Mouse (Mus musculus): ENCODE measurements around the gene Ell. TPM values are rescaled to one million over a fixed set of nuclear protein-coding genes. Genes with fewer than 3 reads are reported as not detected.
A peak's percentile ranks its signal among the peaks of the same experiment; 100 is the strongest.
"Not testable (repeated sequence)": the region's sequence is repeated elsewhere in the genome, so short reads cannot be mapped to it uniquely, and the experiment has no call there.

Ell gene
- total RNA-seq, 2 experiments from 2014 or later, result 12.5 to 21.8 TPM

DNA sequence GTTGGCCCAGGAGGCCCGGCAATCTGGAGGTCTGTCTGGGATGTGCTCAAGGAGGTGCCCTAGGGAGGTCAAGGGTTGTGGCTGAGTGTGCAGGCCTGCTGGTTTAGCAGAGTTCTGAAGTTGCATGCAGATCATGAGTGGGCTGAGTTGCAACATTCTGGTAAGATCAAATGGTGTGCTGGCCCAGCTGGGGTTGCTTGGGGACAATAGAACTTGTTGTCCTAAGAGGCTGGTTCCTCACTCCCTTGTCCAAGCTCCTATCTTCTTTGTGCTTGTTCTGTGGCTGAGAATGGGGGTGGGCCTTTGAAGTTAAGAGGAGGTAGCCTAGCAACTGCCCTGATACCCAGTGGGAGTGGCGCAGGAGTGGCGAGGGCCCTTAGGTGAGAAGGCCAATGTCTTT, 23.5 kb downstream of the Ell start:
- DNase-seq (ENCODE audit: low spot score), result no peak

DNA sequence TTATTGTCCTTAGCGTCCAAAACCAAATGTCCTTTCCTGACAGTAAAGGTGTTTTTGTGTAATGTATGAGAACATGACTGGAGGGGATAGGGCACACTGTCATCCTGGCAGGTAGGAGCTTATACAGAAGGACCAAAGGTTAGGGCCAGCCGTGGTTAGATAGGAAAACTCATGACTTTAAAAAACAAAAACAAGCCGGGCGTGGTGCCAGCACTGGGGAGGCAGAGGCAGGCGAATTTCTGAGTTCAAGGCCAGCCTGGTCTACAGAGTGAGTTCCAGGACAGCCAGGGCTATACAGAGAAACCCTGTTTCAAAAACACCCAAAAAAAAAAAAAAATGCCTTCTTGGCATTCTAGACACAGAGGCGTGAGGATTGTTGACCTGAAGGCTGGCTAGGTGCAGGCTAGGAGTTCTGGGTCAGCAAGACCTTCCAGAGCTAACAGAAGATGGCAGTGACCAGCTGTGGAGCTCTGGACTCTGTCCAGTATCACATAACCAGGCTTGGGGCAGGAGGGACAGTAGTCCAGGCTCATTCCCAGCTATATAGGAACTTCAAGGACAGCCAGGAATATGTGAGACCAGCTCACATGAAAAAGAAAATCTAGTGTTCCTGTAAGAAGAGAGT, 24.6 kb downstream of the Ell start:
- DNase-seq (ENCODE audit: low spot score), result no peak

DNA sequence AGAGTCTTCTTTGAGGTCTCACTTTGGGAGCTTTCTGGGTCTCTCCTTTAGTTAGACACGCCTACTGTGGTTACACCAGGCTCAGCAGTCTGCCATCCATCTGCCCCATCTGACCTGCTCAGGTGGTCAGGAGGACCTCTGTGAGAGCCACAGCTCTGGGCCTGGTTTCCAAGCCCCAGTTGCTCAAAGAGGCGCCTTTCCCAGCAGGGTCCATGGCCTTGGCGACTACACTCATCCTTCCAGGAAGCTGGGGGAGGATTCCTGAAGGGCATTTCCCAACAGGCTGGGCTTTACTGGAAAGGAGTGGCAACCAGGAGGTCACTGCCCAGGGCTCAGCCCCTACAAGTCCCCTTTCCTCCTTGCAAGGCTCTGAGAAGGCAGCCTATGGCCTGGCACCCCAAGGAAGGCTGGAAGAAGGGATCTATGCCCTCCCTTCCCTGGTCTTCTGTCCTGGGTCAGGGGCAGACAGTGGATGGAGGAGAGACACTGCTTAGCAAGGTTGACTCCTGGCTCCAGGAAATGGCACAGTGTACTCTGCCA, 25.5 kb downstream of the Ell start:
- DNase-seq (ENCODE audit: low spot score), result no peak

DNA sequence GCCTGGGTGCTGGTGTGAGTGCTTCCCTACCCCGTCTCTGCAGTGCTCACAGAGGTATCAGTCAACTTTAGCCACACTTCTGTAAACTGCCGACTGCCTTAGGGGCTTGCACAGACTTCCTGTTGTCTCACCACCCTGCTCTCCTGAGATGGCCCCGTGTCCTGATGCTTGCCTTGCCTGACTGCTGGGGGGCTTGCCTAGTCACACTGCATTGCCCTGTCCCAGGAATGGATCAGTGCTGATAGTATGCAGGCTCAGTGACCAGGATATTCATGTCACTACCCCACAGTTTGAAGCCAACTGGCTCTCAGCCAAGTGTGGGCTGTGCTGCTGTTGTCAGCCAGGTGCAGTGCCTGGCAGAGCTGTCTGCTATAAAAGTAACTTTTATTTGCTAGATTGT, 26.3 kb downstream of the Ell start:
- DNase-seq (ENCODE audit: low spot score), result no peak

DNA sequence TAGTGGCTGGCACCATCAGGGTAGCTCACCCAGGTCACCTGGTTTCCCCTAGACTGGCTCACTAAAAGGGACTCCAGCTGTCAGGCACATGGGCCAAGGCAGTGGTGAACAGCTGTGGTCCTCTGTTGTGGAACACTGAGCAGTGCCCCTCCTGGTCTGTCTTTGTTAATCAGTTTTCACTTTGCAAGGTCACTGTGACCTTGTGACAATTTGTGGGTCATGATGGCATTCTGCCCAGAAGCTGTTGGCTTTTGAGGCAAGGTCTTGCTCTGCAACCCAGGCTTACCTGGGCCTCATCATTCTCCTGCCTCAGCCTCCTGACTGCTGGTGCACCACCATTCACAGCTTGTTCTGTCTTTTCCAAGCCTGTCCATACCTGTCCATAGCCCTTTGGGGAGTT, 31.1 kb downstream of the Ell start:
- DNase-seq (ENCODE audit: low spot score), result no peak

DNA sequence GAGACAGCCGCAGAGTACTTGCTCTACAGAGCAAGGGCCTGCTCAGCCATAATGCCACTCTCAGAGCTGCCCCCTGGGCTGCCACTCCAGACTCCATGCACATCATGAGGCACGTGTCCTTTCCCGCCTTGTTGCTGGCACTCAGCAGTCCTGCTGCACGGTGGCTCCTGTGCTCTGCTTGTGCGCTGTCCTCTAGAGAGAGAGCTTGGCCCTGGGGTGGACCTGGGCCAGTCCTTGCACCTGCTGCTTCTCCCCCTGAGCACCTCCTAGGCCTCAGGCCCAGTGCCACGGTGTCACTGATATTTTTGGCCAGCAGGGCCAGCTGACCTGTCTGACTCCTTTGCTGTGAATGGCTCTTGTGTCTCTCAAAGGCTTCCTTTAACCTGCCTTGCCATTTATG, 31.7 kb downstream of the Ell start:
- DNase-seq (ENCODE audit: low spot score), result peak; percentile 89

DNA sequence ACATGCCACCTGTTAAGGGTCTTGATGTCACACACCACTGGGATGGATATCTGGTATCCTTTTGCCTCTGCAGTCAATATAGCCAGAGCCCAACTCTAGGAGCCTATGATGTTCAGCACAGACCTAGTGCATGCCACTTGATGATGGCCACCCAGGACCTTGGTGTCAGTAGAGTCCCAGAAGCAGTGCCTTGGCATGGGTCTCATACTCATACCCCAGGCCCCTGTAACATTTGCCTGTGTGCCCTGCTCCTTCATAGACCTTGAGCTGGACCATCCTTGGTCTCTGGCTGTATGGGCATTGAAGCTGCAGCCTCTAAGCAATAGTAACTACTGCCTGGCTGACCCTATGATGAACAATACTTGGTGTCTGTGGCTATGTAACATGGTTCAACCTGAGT, 35.0 kb downstream of the Ell start:
- no peak for DNase-seq (ENCODE audit: low spot score)

DNA sequence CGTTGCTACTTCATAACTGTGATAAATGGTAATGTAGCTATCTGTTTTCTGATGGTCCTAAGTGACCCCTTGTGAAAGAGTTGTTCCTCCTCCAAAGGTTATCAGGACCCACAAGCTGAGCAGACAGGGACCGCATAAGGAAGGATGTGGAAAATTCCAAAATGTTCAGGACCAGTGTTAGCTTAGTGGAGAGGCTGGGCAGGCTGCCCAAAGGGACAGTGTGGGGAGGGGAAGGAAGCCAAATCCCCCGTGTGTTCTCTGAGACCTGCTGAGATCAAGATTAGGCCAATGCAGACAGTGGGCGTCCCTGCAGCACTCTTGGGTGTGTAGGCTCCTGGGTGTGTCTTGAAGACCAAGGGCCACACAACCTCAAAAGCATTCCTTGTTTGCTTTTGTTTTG, 35.7 kb downstream of the Ell start:
- DNase-seq (ENCODE audit: low spot score), result peak; percentile 55

DNA sequence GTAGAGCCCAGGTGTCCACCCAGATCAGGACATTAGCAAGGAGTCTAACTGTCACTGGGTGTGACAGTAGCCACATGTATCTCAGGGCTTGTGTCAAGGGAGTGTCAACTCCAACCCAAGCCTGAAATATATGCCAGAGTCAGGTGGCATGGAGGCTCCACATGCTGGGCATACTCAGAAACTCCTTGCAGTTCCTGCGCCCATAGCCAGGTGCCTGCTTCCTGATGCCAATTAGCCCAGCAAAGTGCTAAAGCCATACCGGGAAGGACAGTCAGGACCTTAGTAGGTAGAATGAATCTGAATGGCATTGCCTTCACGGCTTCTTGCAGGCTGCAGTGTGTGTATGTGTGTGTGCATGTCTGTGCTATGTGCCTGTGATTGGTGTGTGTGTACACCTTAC, 38.0 kb downstream of the Ell start:
- no peak for DNase-seq (ENCODE audit: low spot score)

- peak; percentile 82 for DNase-seq (ENCODE audit: low spot score)
Observed at GRCm38 (mm10) chr8:70583476-70584387, 44.5 kb downstream of the Ell start.

- DNase-seq (ENCODE audit: low spot score), result no peak
Observed at GRCm38 (mm10) chr8:70584606-70585257, 45.5 kb downstream of the Ell start.

DNA sequence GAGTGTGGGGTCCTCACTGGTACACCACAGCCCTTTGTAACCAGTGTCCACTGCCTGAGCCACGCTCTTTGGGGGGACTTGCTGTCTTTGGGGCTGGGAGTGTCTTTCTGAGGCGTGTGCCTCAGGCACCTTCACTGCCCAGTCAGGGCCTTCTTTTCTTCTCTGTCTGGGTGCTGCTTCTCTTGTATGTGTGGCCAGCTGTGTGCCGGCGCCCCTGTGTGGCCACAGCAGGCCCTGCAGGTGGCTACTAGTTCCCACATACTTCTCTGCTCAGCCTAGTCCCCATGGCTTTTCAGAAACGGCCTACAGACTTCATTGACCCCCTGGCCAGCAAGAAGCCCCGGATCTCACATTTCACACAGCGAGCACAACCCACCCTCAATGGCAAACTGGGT, 46.0 kb downstream of the Ell start:
- peak; percentile 64 for DNase-seq (ENCODE audit: low spot score)

DNA sequence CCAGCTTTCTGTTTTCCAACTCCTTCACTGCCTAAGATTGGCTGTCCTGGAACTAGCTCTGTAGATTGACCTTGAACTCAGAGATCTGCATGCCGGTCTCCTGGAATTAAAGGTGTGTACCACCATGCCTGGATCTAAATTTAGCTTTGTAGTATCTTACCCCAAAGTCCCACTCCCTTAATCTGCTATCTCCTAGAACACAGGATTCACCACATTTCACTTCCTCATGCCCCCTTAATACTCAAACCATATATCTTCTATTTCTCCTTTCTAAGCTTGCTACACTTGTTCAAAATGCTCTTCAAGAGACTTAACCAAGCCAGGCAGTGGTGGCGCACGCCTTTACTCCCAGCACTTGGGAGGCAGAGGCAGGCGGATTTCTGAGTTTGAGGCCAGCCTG, 48.7 kb downstream of the Ell start:
- not testable (repeated sequence) for DNase-seq (ENCODE audit: low spot score)

DNA sequence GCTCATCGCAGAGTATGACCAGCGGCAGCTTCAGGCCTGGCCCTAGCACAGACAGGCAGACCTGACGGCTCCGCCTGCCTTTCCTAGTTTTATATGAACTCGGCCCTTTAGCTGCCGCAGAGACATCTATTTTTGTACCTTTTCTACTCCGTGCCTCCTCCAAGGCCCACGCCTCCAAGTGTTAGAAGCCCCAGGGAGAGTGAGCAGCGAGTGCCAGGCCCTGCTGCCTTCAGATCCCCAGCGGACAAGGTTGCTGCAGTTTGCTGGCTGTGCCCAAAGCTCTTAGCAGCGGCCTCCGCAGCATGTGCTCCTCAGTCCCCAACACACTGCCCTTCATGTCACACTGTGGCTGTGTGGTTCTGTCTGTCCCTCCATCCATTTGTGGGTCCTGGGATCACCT, 52.3 kb downstream of the Ell start:
- DNase-seq (ENCODE audit: low spot score), result no peak

DNA sequence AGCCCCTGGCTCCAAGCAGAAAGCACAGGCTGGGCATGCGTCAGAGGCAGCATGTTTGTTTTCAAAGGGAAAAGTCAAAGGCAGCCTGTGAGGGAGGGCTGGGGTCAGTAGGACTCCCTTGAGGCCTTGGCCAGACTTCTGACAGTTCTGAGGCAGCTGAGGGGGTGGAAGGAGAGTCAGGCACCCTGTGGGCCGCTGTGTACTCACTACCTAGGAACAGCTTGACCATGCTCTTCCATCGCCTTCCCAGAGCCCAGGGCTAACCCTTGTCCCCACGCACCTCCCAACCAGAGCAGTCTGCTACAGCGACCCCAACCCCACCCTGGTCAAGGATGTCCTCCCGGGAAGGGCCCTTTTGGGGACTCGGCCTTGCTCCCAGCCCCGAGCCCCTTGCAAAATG, 53.9 kb downstream of the Ell start:
- no peak for DNase-seq (ENCODE audit: low spot score)

DNA sequence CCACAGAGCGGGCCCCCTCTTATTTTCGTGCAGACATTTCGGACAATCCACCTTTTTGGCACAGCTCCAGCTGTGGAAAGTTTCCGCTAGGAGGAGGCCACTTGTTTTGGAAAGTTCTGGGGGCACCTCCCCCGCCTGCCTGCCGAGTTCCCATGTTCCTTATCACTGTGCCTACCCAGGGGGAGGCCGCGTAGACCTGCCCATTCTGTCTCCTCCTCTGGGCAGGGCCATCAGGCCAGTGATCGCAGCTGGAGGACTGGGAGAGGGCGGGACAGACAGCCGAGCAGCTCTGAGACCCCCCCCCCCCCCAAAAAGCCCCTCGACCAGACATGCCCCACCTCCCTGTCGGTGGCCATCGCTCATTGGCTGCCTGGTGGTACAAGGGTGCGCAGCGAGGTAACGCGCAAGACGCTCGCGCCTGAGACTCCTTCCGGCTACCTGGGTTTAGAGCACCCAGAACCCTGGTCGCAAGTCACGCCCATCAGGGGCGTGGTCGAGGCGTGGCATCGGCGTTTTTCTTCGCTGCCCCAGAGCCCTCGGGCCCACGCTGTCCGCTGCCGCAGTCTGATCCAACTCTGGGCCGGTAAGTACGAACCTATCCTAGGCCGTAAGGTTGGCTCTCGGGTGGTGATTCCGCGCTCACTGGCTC, 54.8 kb downstream of the Ell start, which contains the start of gene Isyna1:
TSS of gene Isyna1 (plus strand) at position 413 of the 649 bp plus-strand sequence.
- DNase-seq (ENCODE audit: low spot score), result peak; percentile 68

DNA sequence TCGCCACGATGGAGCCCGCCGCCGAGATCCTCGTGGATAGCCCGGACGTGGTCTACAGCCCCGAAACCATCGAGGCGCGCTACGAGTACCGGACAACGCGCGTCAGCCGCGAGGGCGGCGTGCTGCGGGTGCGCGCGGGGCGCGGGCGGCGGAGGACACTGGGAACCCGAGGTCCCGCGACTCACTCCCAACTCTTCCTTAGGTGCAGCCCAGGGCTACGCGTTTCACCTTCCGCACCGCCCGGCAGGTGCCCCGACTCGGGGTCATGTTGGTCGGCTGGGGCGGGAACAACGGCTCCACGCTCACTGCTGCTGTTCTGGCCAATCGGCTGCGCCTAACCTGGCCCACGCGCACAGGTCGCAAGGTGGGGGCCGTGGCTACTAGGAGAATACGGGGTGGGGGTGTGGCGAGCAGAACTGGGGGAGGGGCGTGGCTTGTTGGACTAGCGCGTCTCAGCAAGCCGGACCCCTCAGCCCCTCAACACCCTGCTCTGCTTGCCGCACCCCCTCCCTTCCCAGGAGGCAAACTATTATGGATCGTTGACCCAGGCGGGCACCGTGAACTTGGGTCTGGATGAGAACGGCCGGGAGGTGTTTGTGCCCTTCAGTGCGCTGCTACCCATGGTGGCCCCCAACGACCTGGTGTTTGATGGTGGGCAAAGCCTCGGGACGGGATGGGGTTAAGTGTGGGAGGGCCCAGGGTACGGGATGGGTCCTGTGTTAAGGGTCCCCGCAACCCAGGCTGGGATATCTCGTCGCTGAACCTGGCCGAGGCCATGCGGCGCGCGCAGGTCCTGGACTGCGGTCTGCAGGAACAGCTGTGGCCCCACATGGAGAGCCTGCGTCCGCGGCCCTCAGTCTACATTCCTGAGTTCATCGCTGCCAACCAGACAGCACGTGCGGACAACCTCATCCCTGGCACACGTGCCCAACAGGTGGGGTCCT, 55.6 kb downstream of the Ell start:
- DNase-seq (ENCODE audit: low spot score), result no peak

DNA sequence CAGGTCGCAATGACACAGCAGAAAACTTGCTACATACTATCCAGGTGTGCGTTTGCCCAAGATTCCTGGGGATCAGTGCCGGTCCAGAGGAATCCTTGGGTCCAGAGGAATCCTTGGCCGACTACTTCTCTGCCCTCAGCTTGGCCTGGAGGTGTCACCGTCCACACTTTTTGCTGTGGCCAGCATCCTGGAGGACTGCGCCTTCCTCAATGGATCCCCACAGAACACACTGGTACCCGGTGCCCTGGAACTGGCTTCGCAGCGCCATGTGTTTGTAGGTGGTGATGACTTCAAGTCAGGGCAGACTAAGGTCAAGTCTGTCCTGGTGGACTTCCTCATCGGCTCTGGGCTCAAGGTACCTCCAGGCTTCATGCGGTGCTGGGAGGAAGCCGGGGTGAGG, 56.6 kb downstream of the Ell start:
- no peak for DNase-seq (ENCODE audit: low spot score)

- no peak for DNase-seq (ENCODE audit: low spot score)
Observed at GRCm38 (mm10) chr8:70596216-70596615, 57.0 kb downstream of the Ell start.

- no peak for DNase-seq (ENCODE audit: low spot score)
Observed at GRCm38 (mm10) chr8:70596775-70597416, 57.6 kb downstream of the Ell start.

Data from gastrocnemius, adult 18-20 months (tissue).